Mouse (Mus musculus) brown adipose tissue, adult 24 weeks (tissue): ENCODE data around the gene Scn4a. TPM values are rescaled to one million over a fixed set of nuclear protein-coding genes. Genes with fewer than 3 reads are reported as not detected.
A peak's percentile ranks its signal among the peaks of the same experiment; 100 is the strongest.
"Not testable (repeated sequence)": the region's sequence is repeated elsewhere in the genome, so short reads cannot be mapped to it uniquely, and the experiment has no call there.

Source experiments
- H3K27ac ChIP-seq: fragments of 200-500 bp; replicated peaks from 2 replicates; pipeline ENCODE4 v1.5.1; 2012; ENCODE audit warnings: low read depth, mild to moderate bottlenecking, low read length
- H3K4me1 ChIP-seq: fragments of 200-500 bp; 2 replicates; pipeline ENCODE4 v1.6.1; 2012; ENCODE audit warnings: low read length, mixed read lengths; ENCODE audit not compliant: control insufficient read depth, insufficient read depth, insufficient read length
- H3K4me3 ChIP-seq: fragments of 200-500 bp; 2 replicates; pipeline ENCODE4 v1.5.1; 2012; ENCODE audit warnings: low read depth, mild to moderate bottlenecking, low read length, moderate library complexity; ENCODE audit not compliant: insufficient read depth
- polyA plus RNA-seq: library from polyadenylated mRNA; stranded (reverse); fragments of >200 nt; gene quantifications from 2 replicates; pipeline ENCODE4 v1.2.4, GENCODE M21; 2012; ENCODE audit not compliant: missing spikeins, insufficient read depth, insufficient read length

Gene Scn4a
- 1.4 and 2.6 TPM in 2 replicates for polyA plus RNA-seq

- Histone ChIP-seq H3K27ac (no peak within 1 kb of the TSS), H3K4me3 (no peak within 1 kb of the TSS), H3K4me1 (peaks cover 10% of the 10 kb centered on the region)
Measured at GRCm38 (mm10) chr11:106353188-106353587, at the start of gene Scn4a. Gene Scn4a, minus strand, starts transcription at chr11:106353288.

- H3K4me3 ChIP-seq = no peak overlapping the region
- no peak overlapping the region for H3K27ac ChIP-seq
- no peaks in the 10 kb centered on the region for H3K4me1 ChIP-seq
Measured at GRCm38 (mm10) chr11:106398481-106398880, 45.4 kb upstream of the Scn4a start.

- Histone ChIP-seq H3K4me3 (no peak overlapping the region), H3K4me1 (no peaks in the 10 kb centered on the region), H3K27ac (no peak overlapping the region)
Measured at GRCm38 (mm10) chr11:106397656-106398055, 44.6 kb upstream of the Scn4a start.

GRCm38 (mm10) chr11:106394055-106394454 lies 41.0 kb upstream of the Scn4a start:
- H3K27ac ChIP-seq, H3K4me3 ChIP-seq, H3K4me1 ChIP-seq: not testable (repeated sequence)

- H3K4me1 ChIP-seq = peaks cover 3% of the 10 kb centered on the region; the same call in 1 of the 2 replicates
- H3K4me3 ChIP-seq = no peak overlapping the region
- H3K27ac ChIP-seq = no peak overlapping the region
Measured at GRCm38 (mm10) chr11:106393331-106393616, 40.2 kb upstream of the Scn4a start.

- Histone ChIP-seq H3K4me3 (no peak overlapping the region), H3K27ac (no peak overlapping the region), H3K4me1 (peaks cover 8% of the 10 kb centered on the region; the same call in 1 of the 2 replicates)
Measured at GRCm38 (mm10) chr11:106392597-106393330, 39.7 kb upstream of the Scn4a start.

GRCm38 (mm10) chr11:106391546-106392188 lies 38.6 kb upstream of the Scn4a start:
- Histone ChIP-seq H3K27ac (peak overlapping the region; percentile 60), H3K4me3 (no peak overlapping the region), H3K4me1 (peaks cover 12% of the 10 kb centered on the region; the same call in 1 of the 2 replicates)

GRCm38 (mm10) chr11:106390757-106391156 lies 37.7 kb upstream of the Scn4a start:
- H3K4me1 ChIP-seq = peaks cover 12% of the 10 kb centered on the region; the same call in 1 of the 2 replicates
- peak overlapping the region; percentile 60 for H3K27ac ChIP-seq
- H3K4me3 ChIP-seq = no peak overlapping the region

- H3K4me3 ChIP-seq = no peak overlapping the region
- peak overlapping the region; percentile 15; the same call in 1 of the 2 replicates for H3K27ac ChIP-seq
- peaks cover 12% of the 10 kb centered on the region; the same call in 1 of the 2 replicates for H3K4me1 ChIP-seq
Measured at GRCm38 (mm10) chr11:106389611-106390010, 36.5 kb upstream of the Scn4a start.

- Histone ChIP-seq H3K4me1 (peaks cover 20% of the 10 kb centered on the region), H3K4me3 (peak within 1 kb of the TSS; percentile 6), H3K27ac (peak within 1 kb of the TSS; percentile 67)
Measured at GRCm38 (mm10) chr11:106387791-106388216, 34.7 kb upstream of the Scn4a start, which contains the start of gene Icam2. Gene Icam2, minus strand, starts transcription at chr11:106388075.

- no peak overlapping the region for H3K4me3 ChIP-seq
- H3K27ac ChIP-seq = no peak overlapping the region
- H3K4me1 ChIP-seq = peaks cover 21% of the 10 kb centered on the region
Measured at GRCm38 (mm10) chr11:106387020-106387419, 33.9 kb upstream of the Scn4a start.

GRCm38 (mm10) chr11:106386409-106386808 lies 33.3 kb upstream of the Scn4a start:
- no peak overlapping the region for H3K4me3 ChIP-seq
- no peak overlapping the region for H3K27ac ChIP-seq
- peaks cover 21% of the 10 kb centered on the region for H3K4me1 ChIP-seq

- H3K4me3 ChIP-seq = no peak overlapping the region
- H3K4me1 ChIP-seq = peaks cover 17% of the 10 kb centered on the region
- H3K27ac ChIP-seq = peak overlapping the region; percentile 80
Measured at GRCm38 (mm10) chr11:106383051-106383790, 30.1 kb upstream of the Scn4a start.

- Histone ChIP-seq H3K4me3 (peak overlapping the region; percentile 77), H3K27ac (peak overlapping the region; percentile 98), H3K4me1 (peaks cover 10% of the 10 kb centered on the region)
Measured at GRCm38 (mm10) chr11:106382424-106382823, 29.3 kb upstream of the Scn4a start.

- H3K27ac ChIP-seq = peak overlapping the region; percentile 98
Measured at GRCm38 (mm10) chr11:106381883-106382282, 28.8 kb upstream of the Scn4a start.

More at GRCm38 (mm10) chr11:106381883-106382282, 28.8 kb upstream of the Scn4a start:
- H3K4me1 ChIP-seq = peaks cover 9% of the 10 kb centered on the region
- peak overlapping the region; percentile 77 for H3K4me3 ChIP-seq
